Mouse (Mus musculus) heart, postnatal 0 days (tissue): ENCODE results near the gene Pom121. TPM values are rescaled to one million over a fixed set of nuclear protein-coding genes. Genes with fewer than 3 reads are reported as not detected.

Experiments used
- ATAC-seq: fragments of 200-750 bp; cut with Nextera tagmentation; 2 replicates; pipeline ENCODE4 v1.8.0; 2017; ENCODE audit warnings: low read depth, moderate number of reproducible peaks, moderate library complexity; ENCODE audit not compliant: insufficient read depth
- DNase-seq: peaks from one replicate; pipeline ENCODE4 v3.0.0-alpha.2; 2016; ENCODE audit warnings: low spot score
- H3K27ac ChIP-seq: fragments of 300-500 bp; sonication (generic); 2 replicates; pipeline ENCODE4 v1.5.1; 2014; ENCODE audit warnings: low read depth, mild to moderate bottlenecking
- H3K27me3 ChIP-seq: fragments of 300-500 bp; sonication (generic); 2 replicates; pipeline ENCODE4 v1.6.1; 2014; ENCODE audit warnings: low read length, mixed read lengths; ENCODE audit not compliant: control insufficient read depth, insufficient read depth
- H3K36me3 ChIP-seq: fragments of 300-500 bp; sonication (generic); replicated peaks from 2 replicates; pipeline ENCODE4 v1.6.1; 2014; ENCODE audit warnings: low read length, mixed read lengths; ENCODE audit not compliant: control insufficient read depth, insufficient read depth
- H3K4me1 ChIP-seq: fragments of 300-500 bp; sonication (generic); 2 replicates; pipeline ENCODE4 v1.6.1; 2014; ENCODE audit warnings: antibody characterized with exemption; ENCODE audit not compliant: control insufficient read depth, insufficient read depth
- H3K4me2 ChIP-seq: fragments of 300-500 bp; sonication (generic); 2 replicates; pipeline ENCODE4 v1.6.1; 2014; ENCODE audit warnings: low read depth, mild to moderate bottlenecking, low read length, moderate library complexity
- H3K4me3 ChIP-seq: fragments of 300-500 bp; sonication (generic); 2 replicates; pipeline ENCODE4 v1.5.1; 2014; ENCODE audit warnings: low read depth, low read length
- H3K9ac ChIP-seq: fragments of 300-500 bp; sonication (generic); replicated peaks from 2 replicates; pipeline ENCODE4 v1.6.1; 2014; ENCODE audit warnings: low read depth, low read length, mixed read lengths
- H3K9me3 ChIP-seq: fragments of 300-500 bp; sonication (generic); replicated peaks from 2 replicates; pipeline ENCODE4 v1.6.1; 2016; ENCODE audit warnings: low read length; ENCODE audit not compliant: control insufficient read depth
- CTCF ChIP-seq: IDR thresholded peaks from 2 replicates; pipeline ENCODE4 v1.5.1; 2016; ENCODE audit warnings: antibody characterized with exemption, control low read depth, low read depth
- EP300 ChIP-seq: IDR thresholded peaks from 2 replicates; pipeline ENCODE4 v1.6.1; 2016; ENCODE audit warnings: antibody characterized with exemption, low read depth
- WGBS: fragments of 180-500 bp; shearing (Covaris S2); extraction: QIAGEN DNeasy Blood & Tissue Kit; methylation state at CpG from one replicate; pipeline ENCODE4 v1.1.7; 2014; 5-methylcytosine and 5-hydroxymethylcytosine counted together
- polyA plus RNA-seq: library from polyadenylated mRNA; unstranded; fragments of >200 nt; fragmentation: Nextera tagmentation; extraction: Ambion mirVana; gene quantifications from 2 replicates; pipeline ENCODE4 v1.2.1, GENCODE M21; 2015
- total RNA-seq: library from RNA; depleted of rRNA; stranded (reverse); fragments of >200 nt; gene quantifications from 2 replicates; pipeline ENCODE4 v1.2.3, GENCODE M21; 2014; ENCODE audit warnings: low replicate concordance; rRNA removed

The Pom121 gene
- 8.4 and 10.3 TPM in 2 replicates for total RNA-seq
- polyA plus RNA-seq, result 3.6 and 4.4 TPM in 2 replicates

DNA sequence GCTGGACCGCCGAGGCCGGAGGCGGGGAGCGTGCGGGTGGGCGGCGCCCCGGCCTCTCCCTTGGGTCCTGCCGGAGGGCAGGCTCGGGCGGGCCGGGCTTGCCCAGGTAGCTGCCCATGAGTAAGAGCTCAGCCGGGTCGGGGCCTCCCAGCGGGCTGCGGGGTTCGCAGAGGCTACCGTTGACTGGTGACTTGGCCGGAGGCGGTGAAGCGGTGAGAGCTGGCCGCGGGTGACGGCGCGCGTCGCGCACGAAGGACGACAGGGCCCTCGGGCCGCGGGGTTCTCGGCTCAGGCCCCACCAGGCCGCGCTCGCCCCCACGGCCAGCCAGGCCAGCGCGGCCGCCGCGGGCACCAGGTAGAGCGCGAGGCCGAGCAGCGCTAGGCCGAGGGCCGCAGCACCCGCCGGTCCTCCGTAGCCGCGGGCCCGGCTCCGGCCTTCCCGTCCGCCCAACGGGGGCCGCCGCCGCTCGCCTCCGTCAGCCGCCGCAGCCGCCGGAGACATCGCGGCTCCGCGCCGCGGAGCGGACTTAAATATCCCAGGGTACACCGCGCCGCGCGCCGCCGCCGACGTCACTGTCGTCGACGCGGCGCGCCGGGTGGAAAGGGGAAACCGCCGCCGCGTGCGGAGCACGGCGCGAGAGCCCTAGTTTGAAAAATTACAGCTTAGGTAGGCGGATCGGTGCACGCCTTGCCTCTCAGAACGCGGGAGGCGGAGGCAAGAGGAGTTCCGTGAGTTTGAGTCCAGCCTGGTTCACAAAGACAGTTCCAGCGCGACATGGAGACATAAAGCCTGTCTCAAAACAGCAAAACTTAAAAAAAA, at the start of gene Pom121:
Gene Pom121, minus strand, starts transcription at position 543 of the 820 bp plus-strand sequence.
- DNase-seq, result peak; percentile 84
- Histone ChIP-seq H3K27me3 (no peaks in the 10 kb centered on the region), H3K36me3 (peaks cover 30% of the 10 kb centered on the region), H3K9ac (peak within 1 kb of the TSS; percentile 99), H3K4me1 (peaks cover 11% of the 10 kb centered on the region), H3K4me3 (peak within 1 kb of the TSS; percentile 96), H3K9me3 (no peaks in the 10 kb centered on the region), H3K27ac (peak within 1 kb of the TSS; percentile 89), H3K4me2 (peak within 1 kb of the TSS; percentile 87)
- ATAC-seq, result peak; percentile 93
- TF ChIP-seq CTCF (no peak), EP300 (0 out of 2 replicates have a peak, but pooled peaks have one; percentile 37)
- under 1% methylated on average over 87 of the region's 110 CpGs for WGBS

DNA sequence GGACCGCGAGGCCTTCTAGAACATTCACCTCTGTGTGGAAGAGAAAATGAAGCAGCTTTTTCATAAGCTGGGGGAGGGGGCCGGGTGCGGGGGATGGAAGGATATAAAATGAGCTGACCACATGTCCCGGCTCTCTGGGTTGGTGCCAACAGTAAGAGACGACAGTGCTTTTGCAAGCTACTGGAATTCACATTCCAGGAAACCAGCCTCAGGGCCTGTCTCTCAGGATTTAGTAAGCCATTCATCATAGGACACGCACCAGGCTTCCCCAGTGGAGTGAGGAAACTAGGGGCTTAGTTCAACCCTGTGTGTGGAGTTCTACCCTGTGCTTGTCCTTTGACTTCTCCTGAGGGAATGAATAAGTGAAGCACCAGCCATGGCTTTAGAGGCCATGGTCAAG, 48.1 kb upstream of the Pom121 start:
- TF ChIP-seq CTCF (no peak), EP300 (no peak)
- no peak overlapping the region for H3K9ac ChIP-seq
- DNase-seq (peak; percentile 33), ATAC-seq (no peak)
- H3K4me2 ChIP-seq, result no peak overlapping the region
- no peak overlapping the region for H3K4me3 ChIP-seq
- H3K4me1 ChIP-seq, result peaks cover 9% of the 10 kb centered on the region
- H3K36me3 ChIP-seq, result peaks cover 39% of the 10 kb centered on the region
- H3K27me3 ChIP-seq, result no peaks in the 10 kb centered on the region
- H3K27ac ChIP-seq, result peak overlapping the region; percentile 54
- 44% methylated on average over 7 of the region's 7 CpGs for WGBS
- H3K9me3 ChIP-seq, result no peaks in the 10 kb centered on the region

GRCm38 (mm10) chr5:135435039-135435438, 40.7 kb upstream of the Pom121 start:
- Histone ChIP-seq H3K27ac (no peak overlapping the region), H3K4me3 (no peak overlapping the region), H3K4me1 (no peaks in the 10 kb centered on the region), H3K4me2 (no peak overlapping the region), H3K27me3 (no peaks in the 10 kb centered on the region), H3K9ac (no peak overlapping the region), H3K9me3 (no peaks in the 10 kb centered on the region), H3K36me3 (peaks cover 59% of the 10 kb centered on the region)
- no peak for ATAC-seq
- DNase-seq, result no peak
- 93% methylated on average over 10 of the region's 10 CpGs for WGBS
- TF ChIP-seq EP300, result no peak
- no peak for TF ChIP-seq CTCF

DNA sequence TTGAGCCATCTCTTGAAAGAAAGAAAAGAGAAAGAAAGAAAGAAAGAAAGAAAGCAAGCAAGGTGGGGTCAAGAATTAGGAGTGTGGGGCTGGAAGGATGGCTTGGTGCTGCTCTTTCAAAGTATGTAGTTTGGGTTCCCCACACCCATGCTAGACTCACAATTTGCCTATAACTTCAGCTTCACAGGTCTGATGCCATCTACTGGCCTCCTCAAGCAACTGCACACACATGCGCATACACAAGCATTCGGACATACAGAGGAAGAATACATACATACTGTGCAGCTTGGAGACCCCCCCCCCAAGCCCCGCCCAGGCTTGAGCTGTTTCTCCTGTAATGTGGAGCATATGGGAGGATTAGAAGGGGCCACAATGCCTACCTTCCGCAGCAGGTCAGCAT, 39.5 kb upstream of the Pom121 start:
- ATAC-seq (no peak), DNase-seq (no peak)
- Histone ChIP-seq H3K36me3 (peaks cover 66% of the 10 kb centered on the region), H3K27ac (no peak overlapping the region), H3K4me1 (no peaks in the 10 kb centered on the region), H3K4me2 (no peak overlapping the region), H3K9me3 (no peaks in the 10 kb centered on the region), H3K4me3 (no peak overlapping the region), H3K9ac (no peak overlapping the region), H3K27me3 (no peaks in the 10 kb centered on the region)
- WGBS, result 96% methylated on average over 4 of the region's 4 CpGs
- TF ChIP-seq CTCF, result no peak
- no peak for TF ChIP-seq EP300

- no peak for TF ChIP-seq CTCF
- no peak for TF ChIP-seq EP300
- Histone ChIP-seq H3K9me3 (no peaks in the 10 kb centered on the region), H3K27ac (0 out of 2 replicates have a peak overlapping the region, but pooled peaks have one; percentile 34), H3K4me1 (no peaks in the 10 kb centered on the region), H3K27me3 (no peaks in the 10 kb centered on the region), H3K9ac (no peak overlapping the region), H3K36me3 (peaks cover 73% of the 10 kb centered on the region), H3K4me3 (no peak overlapping the region), H3K4me2 (no peak overlapping the region)
- 33% methylated on average over 6 of the region's 6 CpGs for WGBS
- DNase-seq (peak; percentile 34), ATAC-seq (0 out of 2 replicates have a peak, but pooled peaks have one; percentile 33)
Measured at GRCm38 (mm10) chr5:135431111-135431510, 36.8 kb upstream of the Pom121 start.
